Mouse (Mus musculus) hindbrain, embryonic 15.5 days (tissue): Measurements from ENCODE around the gene Pde4a. TPM values are rescaled to one million over a fixed set of nuclear protein-coding genes. Genes with fewer than 3 reads are reported as not detected.
"Not testable (repeated sequence)": the region's sequence is repeated elsewhere in the genome, so short reads cannot be mapped to it uniquely, and the experiment has no call there.

Source experiments
- ATAC-seq: fragments of 200-750 bp; cut with Nextera tagmentation; 2 replicates; pipeline ENCODE4 v1.8.0; 2017; ENCODE audit warnings: low read depth, moderate number of reproducible peaks, moderate TSS enrichment; ENCODE audit not compliant: low FRiP score
- H3K27ac ChIP-seq: fragments of 300-500 bp; sonication (generic); replicated peaks from 2 replicates; pipeline ENCODE4 v1.5.1; 2015; ENCODE audit warnings: mild to moderate bottlenecking, inconsistent platforms
- H3K27me3 ChIP-seq: fragments of 300-500 bp; sonication (generic); 2 replicates; pipeline ENCODE4 v1.6.1; 2015; ENCODE audit warnings: control low read depth, inconsistent platforms
- H3K36me3 ChIP-seq: fragments of 300-500 bp; sonication (generic); 2 replicates; pipeline ENCODE4 v1.6.1; 2015; ENCODE audit warnings: control low read depth, inconsistent platforms
- H3K4me1 ChIP-seq: fragments of 300-500 bp; sonication (generic); replicated peaks from 2 replicates; pipeline ENCODE4 v1.6.1; 2015; ENCODE audit warnings: control low read depth, inconsistent platforms
- H3K4me2 ChIP-seq: fragments of 300-500 bp; sonication (generic); 2 replicates; pipeline ENCODE4 v1.6.1; 2015; ENCODE audit warnings: moderate library complexity, mild to moderate bottlenecking, inconsistent platforms
- H3K4me3 ChIP-seq: fragments of 300-500 bp; sonication (generic); 2 replicates; pipeline ENCODE4 v1.5.1; 2015; ENCODE audit warnings: mild to moderate bottlenecking, inconsistent platforms
- H3K9ac ChIP-seq: fragments of 300-500 bp; sonication (generic); 2 replicates; pipeline ENCODE4 v1.6.1; 2015; ENCODE audit warnings: inconsistent platforms
- H3K9me3 ChIP-seq: fragments of 300-500 bp; sonication (generic); 2 replicates; pipeline ENCODE4 v1.6.1; 2016; ENCODE audit warnings: control low read depth, inconsistent platforms
- WGBS: fragments of 180-500 bp; shearing (Covaris S2); methylation state at CpG from one replicate; pipeline ENCODE4 v1.1.7; 2015; 5-methylcytosine and 5-hydroxymethylcytosine counted together
- polyA plus RNA-seq: library from polyadenylated mRNA; unstranded; fragments of >200 nt; fragmentation: Nextera tagmentation; extraction: Ambion mirVana; gene quantifications from 2 replicates; pipeline ENCODE4 v1.2.1, GENCODE M21; 2015

Pde4a gene
- polyA plus RNA-seq, 1 experiment from 2014 or later = 41.0 TPM

- no peak overlapping the region for H3K27ac ChIP-seq
- H3K27me3 ChIP-seq = peaks cover 38% of the 10 kb centered on the region
- peaks cover 49% of the 10 kb centered on the region for H3K4me1 ChIP-seq
- H3K9ac ChIP-seq = no peak overlapping the region
- no peaks in the 10 kb centered on the region; the same call in 1 of the 2 replicates for H3K36me3 ChIP-seq
- H3K9me3 ChIP-seq = no peaks in the 10 kb centered on the region
- H3K4me3 ChIP-seq = no peak overlapping the region
- WGBS = 3% methylated on average over 11 of the region's 11 CpGs
- no peak for ATAC-seq
- no peak overlapping the region for H3K4me2 ChIP-seq
Measured at GRCm38 (mm10) chr9:21241343-21241742, 75.8 kb downstream of the Pde4a start.

- 0 out of 2 replicates have a peak, but pooled peaks have one; percentile 2 for ATAC-seq
- Histone ChIP-seq H3K4me1 (peaks cover 36% of the 10 kb centered on the region), H3K36me3 (no peaks in the 10 kb centered on the region), H3K27ac (peak overlapping the region; percentile 58), H3K9me3 (no peaks in the 10 kb centered on the region), H3K4me2 (peak overlapping the region; percentile 81), H3K27me3 (peaks cover 60% of the 10 kb centered on the region), H3K4me3 (peak overlapping the region; percentile 47), H3K9ac (peak overlapping the region; percentile 49)
- 3% methylated on average over 42 of the region's 42 CpGs for WGBS
Measured at GRCm38 (mm10) chr9:21243826-21244427, 78.4 kb downstream of the Pde4a start.

- ATAC-seq = peak; percentile 66
- Histone ChIP-seq H3K36me3 (no peaks in the 10 kb centered on the region), H3K9ac (peak overlapping the region; percentile 49), H3K4me3 (peak overlapping the region; percentile 47), H3K27ac (peak overlapping the region; percentile 58), H3K9me3 (no peaks in the 10 kb centered on the region), H3K4me1 (peaks cover 31% of the 10 kb centered on the region), H3K4me2 (peak overlapping the region; percentile 81), H3K27me3 (peaks cover 67% of the 10 kb centered on the region)
- WGBS = under 1% methylated on average over 72 of the region's 72 CpGs
Measured at GRCm38 (mm10) chr9:21244428-21245112, 79.1 kb downstream of the Pde4a start.

GRCm38 (mm10) chr9:21245113-21245487 lies 79.6 kb downstream of the Pde4a start:
- 2% methylated on average over 16 of the region's 16 CpGs for WGBS
- Histone ChIP-seq H3K27me3 (peaks cover 72% of the 10 kb centered on the region), H3K4me2 (peak overlapping the region; percentile 81), H3K4me3 (peak overlapping the region; percentile 47), H3K9me3 (no peaks in the 10 kb centered on the region), H3K27ac (peak overlapping the region; percentile 58), H3K36me3 (no peaks in the 10 kb centered on the region), H3K4me1 (peaks cover 29% of the 10 kb centered on the region), H3K9ac (peak overlapping the region; percentile 49)
- no peak for ATAC-seq

- H3K27me3 ChIP-seq = peaks cover 82% of the 10 kb centered on the region
Measured at GRCm38 (mm10) chr9:21246342-21246741, 80.8 kb downstream of the Pde4a start.

GRCm38 (mm10) chr9:21248326-21248725 lies 82.8 kb downstream of the Pde4a start, which contains the start of gene S1pr5:
S1pr5 (minus strand) TSS chr9:21248443.
- Histone ChIP-seq H3K4me1 (peaks cover 27% of the 10 kb centered on the region), H3K27me3 (peaks cover 74% of the 10 kb centered on the region), H3K36me3 (no peaks in the 10 kb centered on the region), H3K9me3 (no peaks in the 10 kb centered on the region), H3K4me2 (peak within 1 kb of the TSS; percentile 30), H3K4me3 (peak within 1 kb of the TSS; percentile 19), H3K9ac (no peak within 1 kb of the TSS), H3K27ac (no peak within 1 kb of the TSS)
- no peak for ATAC-seq
- under 1% methylated on average over 30 of the region's 30 CpGs for WGBS

More at GRCm38 (mm10) chr9:21246342-21246741, 80.8 kb downstream of the Pde4a start:
- 76% methylated on average over 1 of the region's 1 CpGs for WGBS
- no peak overlapping the region for H3K27ac ChIP-seq
- H3K9ac ChIP-seq = no peak overlapping the region
- peaks cover 29% of the 10 kb centered on the region for H3K4me1 ChIP-seq
- no peaks in the 10 kb centered on the region for H3K36me3 ChIP-seq
- ATAC-seq = no peak
- no peaks in the 10 kb centered on the region for H3K9me3 ChIP-seq
- H3K4me2 ChIP-seq = no peak overlapping the region
- H3K4me3 ChIP-seq = no peak overlapping the region

GRCm38 (mm10) chr9:21249629-21250508 lies 84.4 kb downstream of the Pde4a start:
- no peak overlapping the region for H3K4me3 ChIP-seq
- peaks cover 12% of the 10 kb centered on the region for H3K4me1 ChIP-seq
- ATAC-seq = no peak
- no peaks in the 10 kb centered on the region for H3K9me3 ChIP-seq
- no peak overlapping the region for H3K4me2 ChIP-seq
- no peaks in the 10 kb centered on the region for H3K36me3 ChIP-seq
- H3K27ac ChIP-seq = no peak overlapping the region
- H3K9ac ChIP-seq = no peak overlapping the region
- WGBS = 38% methylated on average over 17 of the region's 17 CpGs
- peaks cover 60% of the 10 kb centered on the region for H3K27me3 ChIP-seq

- no peak for ATAC-seq
- H3K36me3 ChIP-seq = no peaks in the 10 kb centered on the region
- H3K27me3 ChIP-seq = peaks cover 56% of the 10 kb centered on the region
- H3K9ac ChIP-seq = no peak overlapping the region
- H3K4me2 ChIP-seq = no peak overlapping the region
- no peaks in the 10 kb centered on the region for H3K9me3 ChIP-seq
- H3K4me3 ChIP-seq = no peak overlapping the region
- 48% methylated on average over 2 of the region's 2 CpGs for whole genome bisulfite sequencing
- no peak overlapping the region for H3K27ac ChIP-seq
- H3K4me1 ChIP-seq = peaks cover 5% of the 10 kb centered on the region
Measured at GRCm38 (mm10) chr9:21250509-21250908, 85.0 kb downstream of the Pde4a start.

GRCm38 (mm10) chr9:21251116-21251735 lies 85.7 kb downstream of the Pde4a start:
- Histone ChIP-seq H3K4me3 (no peak overlapping the region), H3K36me3 (no peaks in the 10 kb centered on the region), H3K27me3 (peaks cover 49% of the 10 kb centered on the region), H3K27ac (no peak overlapping the region), H3K9me3 (no peaks in the 10 kb centered on the region), H3K9ac (no peak overlapping the region), H3K4me1 (peaks cover 5% of the 10 kb centered on the region; the same call in 1 of the 2 replicates), H3K4me2 (no peak overlapping the region)
- WGBS = 75% methylated on average over 13 of the region's 13 CpGs
- no peak for ATAC-seq

- Histone ChIP-seq H3K9ac (no peak overlapping the region), H3K4me2 (no peak overlapping the region), H3K36me3 (no peaks in the 10 kb centered on the region), H3K27ac (no peak overlapping the region), H3K4me3 (no peak overlapping the region), H3K4me1 (no peaks in the 10 kb centered on the region), H3K9me3 (no peaks in the 10 kb centered on the region), H3K27me3 (peaks cover 20% of the 10 kb centered on the region)
- no peak for ATAC-seq
Measured at GRCm38 (mm10) chr9:21254690-21255089, 89.2 kb downstream of the Pde4a start.

GRCm38 (mm10) chr9:21256349-21256748 lies 90.8 kb downstream of the Pde4a start:
- 77% methylated on average over 4 of the region's 4 CpGs for WGBS
- ATAC-seq, H3K27ac ChIP-seq, H3K36me3 ChIP-seq, H3K4me1 ChIP-seq, H3K27me3 ChIP-seq, H3K4me2 ChIP-seq, H3K9ac ChIP-seq, H3K9me3 ChIP-seq, H3K4me3 ChIP-seq: not testable (repeated sequence)
